Mouse (Mus musculus) forebrain, embryonic 16.5 days (tissue): ENCODE results near the gene Eif2b5. TPM values are rescaled to one million over a fixed set of nuclear protein-coding genes. Genes with fewer than 3 reads are reported as not detected.
"Not testable (repeated sequence)": the region's sequence is repeated elsewhere in the genome, so short reads cannot be mapped to it uniquely, and the experiment has no call there.

Source experiments
- ATAC-seq: fragments of 200-750 bp; cut with Nextera tagmentation; 2 replicates; pipeline ENCODE4 v1.8.0; 2017; ENCODE audit warnings: mild to moderate bottlenecking, moderate library complexity
- H3K27ac ChIP-seq: fragments of 300-500 bp; sonication (generic); 2 replicates; pipeline ENCODE4 v1.5.1; 2014; ENCODE audit warnings: low read length, control low read depth
- H3K27me3 ChIP-seq: fragments of 300-500 bp; sonication (generic); replicated peaks from 2 replicates; pipeline ENCODE4 v1.6.1; 2014; ENCODE audit warnings: low read length; ENCODE audit not compliant: control insufficient read depth, insufficient read depth
- H3K36me3 ChIP-seq: fragments of 300-500 bp; sonication (generic); 2 replicates; pipeline ENCODE4 v1.6.1; 2014; ENCODE audit not compliant: control insufficient read depth, insufficient read depth
- H3K4me1 ChIP-seq: fragments of 300-500 bp; sonication (generic); replicated peaks from 2 replicates; pipeline ENCODE4 v1.6.1; 2014; ENCODE audit warnings: low read length; ENCODE audit not compliant: control insufficient read depth, insufficient read depth
- H3K4me2 ChIP-seq: fragments of 300-500 bp; sonication (generic); 2 replicates; pipeline ENCODE4 v1.6.1; 2014; ENCODE audit warnings: mild to moderate bottlenecking, low read length, control low read depth
- H3K4me3 ChIP-seq: fragments of 300-500 bp; sonication (generic); replicated peaks from 2 replicates; pipeline ENCODE4 v1.5.1; 2014; ENCODE audit warnings: mild to moderate bottlenecking, low read length, control low read depth
- H3K9ac ChIP-seq: fragments of 300-500 bp; sonication (generic); replicated peaks from 2 replicates; pipeline ENCODE4 v1.6.1; 2014; ENCODE audit warnings: low read depth, low read length, control low read depth
- H3K9me3 ChIP-seq: fragments of 300-500 bp; sonication (generic); 2 replicates; pipeline ENCODE4 v1.6.1; 2016; ENCODE audit warnings: low read length; ENCODE audit not compliant: control insufficient read depth
- WGBS: fragments of 180-500 bp; shearing (Covaris S2); extraction: QIAGEN DNeasy Blood & Tissue Kit; methylation state at CpG from one replicate; pipeline ENCODE4 v1.1.7; 2014; 5-methylcytosine and 5-hydroxymethylcytosine counted together
- polyA plus RNA-seq: library from polyadenylated mRNA; unstranded; fragments of >200 nt; fragmentation: Nextera tagmentation; extraction: Ambion mirVana; gene quantifications from 2 replicates; pipeline ENCODE4 v1.2.1, GENCODE M21; 2015

The Eif2b5 gene
- polyA plus RNA-seq, 1 experiment from 2014 or later = 107 TPM

GRCm38 (mm10) chr16:20474211-20474610 lies 24.4 kb upstream of the Eif2b5 start:
- Histone ChIP-seq H3K36me3 (no peaks in the 10 kb centered on the region), H3K27ac (no peak overlapping the region), H3K4me2 (no peak overlapping the region), H3K9me3 (no peaks in the 10 kb centered on the region), H3K27me3 (no peaks in the 10 kb centered on the region), H3K4me3 (no peak overlapping the region), H3K9ac (no peak overlapping the region), H3K4me1 (no peaks in the 10 kb centered on the region)
- 93% methylated on average over 8 of the region's 8 CpGs for WGBS
- no peak for ATAC-seq

- Histone ChIP-seq H3K4me3 (no peak overlapping the region), H3K27ac (no peak overlapping the region), H3K36me3 (no peaks in the 10 kb centered on the region), H3K9ac (no peak overlapping the region), H3K9me3 (no peaks in the 10 kb centered on the region), H3K27me3 (no peaks in the 10 kb centered on the region), H3K4me1 (no peaks in the 10 kb centered on the region), H3K4me2 (no peak overlapping the region)
- no peak for ATAC-seq
- WGBS = 87% methylated on average over 6 of the region's 6 CpGs
Observed at GRCm38 (mm10) chr16:20474786-20475185, 23.8 kb upstream of the Eif2b5 start.

- WGBS = 97% methylated on average over 1 of the region's 1 CpGs
- no peaks in the 10 kb centered on the region for H3K27me3 ChIP-seq
- no peak for ATAC-seq
Observed at GRCm38 (mm10) chr16:20475335-20475734, 23.3 kb upstream of the Eif2b5 start.

GRCm38 (mm10) chr16:20476857-20477256 lies 21.8 kb upstream of the Eif2b5 start:
- H3K27me3 ChIP-seq = no peaks in the 10 kb centered on the region
- no peak overlapping the region for H3K4me3 ChIP-seq
- no peaks in the 10 kb centered on the region for H3K36me3 ChIP-seq
- no peak overlapping the region for H3K4me2 ChIP-seq
- 32% methylated on average over 1 of the region's 1 CpGs for WGBS
- no peak overlapping the region for H3K9ac ChIP-seq
- ATAC-seq = no peak
- H3K9me3 ChIP-seq = no peaks in the 10 kb centered on the region
- H3K27ac ChIP-seq = no peak overlapping the region
- H3K4me1 ChIP-seq = no peaks in the 10 kb centered on the region

More at GRCm38 (mm10) chr16:20475335-20475734, 23.3 kb upstream of the Eif2b5 start:
- no peaks in the 10 kb centered on the region for H3K4me1 ChIP-seq
- H3K9me3 ChIP-seq = no peaks in the 10 kb centered on the region
- no peak overlapping the region for H3K9ac ChIP-seq
- no peak overlapping the region for H3K4me2 ChIP-seq
- H3K4me3 ChIP-seq = no peak overlapping the region
- H3K36me3 ChIP-seq = no peaks in the 10 kb centered on the region
- H3K27ac ChIP-seq = no peak overlapping the region

- no peak overlapping the region for H3K4me2 ChIP-seq
- H3K4me3 ChIP-seq = no peak overlapping the region
- H3K36me3 ChIP-seq = no peaks in the 10 kb centered on the region
- no peaks in the 10 kb centered on the region for H3K4me1 ChIP-seq
- ATAC-seq = no peak
- no peaks in the 10 kb centered on the region for H3K27me3 ChIP-seq
- WGBS = 27% methylated on average over 3 of the region's 3 CpGs
- H3K9me3 ChIP-seq = no peaks in the 10 kb centered on the region
- no peak overlapping the region for H3K9ac ChIP-seq
- no peak overlapping the region for H3K27ac ChIP-seq
Observed at GRCm38 (mm10) chr16:20477270-20477669, 21.3 kb upstream of the Eif2b5 start.

GRCm38 (mm10) chr16:20478504-20478903 lies 20.1 kb upstream of the Eif2b5 start:
- Histone ChIP-seq H3K27me3 (no peaks in the 10 kb centered on the region), H3K9me3 (no peaks in the 10 kb centered on the region), H3K27ac (no peak overlapping the region), H3K4me2 (no peak overlapping the region), H3K4me1 (no peaks in the 10 kb centered on the region), H3K4me3 (no peak overlapping the region), H3K9ac (no peak overlapping the region), H3K36me3 (no peaks in the 10 kb centered on the region)
- no peak for ATAC-seq
- WGBS = 77% methylated on average over 2 of the region's 2 CpGs

GRCm38 (mm10) chr16:20479026-20479760 lies 19.4 kb upstream of the Eif2b5 start:
- H3K4me3 ChIP-seq, H3K27ac ChIP-seq, H3K4me1 ChIP-seq, ATAC-seq, H3K9me3 ChIP-seq, H3K9ac ChIP-seq, H3K4me2 ChIP-seq, H3K27me3 ChIP-seq, H3K36me3 ChIP-seq: not testable (repeated sequence)
- 95% methylated on average over 12 of the region's 12 CpGs for WGBS

- Histone ChIP-seq H3K4me2 (no peak overlapping the region), H3K27me3 (no peaks in the 10 kb centered on the region), H3K9me3 (no peaks in the 10 kb centered on the region), H3K4me3 (no peak overlapping the region), H3K9ac (no peak overlapping the region), H3K36me3 (no peaks in the 10 kb centered on the region), H3K4me1 (no peaks in the 10 kb centered on the region), H3K27ac (no peak overlapping the region)
- WGBS = 28% methylated on average over 3 of the region's 3 CpGs
- no peak; the same call in 1 of the 2 replicates for ATAC-seq
Observed at GRCm38 (mm10) chr16:20480115-20480514, 18.5 kb upstream of the Eif2b5 start.

GRCm38 (mm10) chr16:20481746-20482145 lies 16.9 kb upstream of the Eif2b5 start:
- no peak for ATAC-seq
- Histone ChIP-seq H3K27ac (no peak overlapping the region), H3K4me1 (no peaks in the 10 kb centered on the region), H3K36me3 (no peaks in the 10 kb centered on the region), H3K27me3 (no peaks in the 10 kb centered on the region), H3K4me3 (no peak overlapping the region), H3K4me2 (no peak overlapping the region), H3K9ac (no peak overlapping the region), H3K9me3 (no peaks in the 10 kb centered on the region)
- WGBS = 77% methylated on average over 2 of the region's 2 CpGs

- H3K27me3 ChIP-seq, H3K27ac ChIP-seq, H3K4me2 ChIP-seq, H3K4me1 ChIP-seq, H3K9me3 ChIP-seq, H3K9ac ChIP-seq, H3K4me3 ChIP-seq, ATAC-seq, H3K36me3 ChIP-seq: not testable (repeated sequence)
- WGBS = 90% methylated on average over 6 of the region's 7 CpGs
Observed at GRCm38 (mm10) chr16:20483716-20484115, 14.9 kb upstream of the Eif2b5 start.
